Mouse (Mus musculus) hindbrain, embryonic 10.5 days (tissue): ENCODE measurements at regions not wholly inside any gene's neighbourhood (a gene's known extent, or its start where the extent isn't known, plus 50 kb on each side); places are given as distances from the start of the nearest gene placed in this dataset.
"Not testable (repeated sequence)": the region's sequence is repeated elsewhere in the genome, so short reads cannot be mapped to it uniquely, and the experiment has no call there.

Experiments used
- DNase-seq: peaks from one replicate; pipeline ENCODE4 v3.0.0-alpha.2; 2017; ENCODE audit warnings: low spot score
- H3K27ac ChIP-seq: fragments of 300-500 bp; sonication (generic); 2 replicates; pipeline ENCODE4 v1.5.1; 2016; ENCODE audit warnings: mild to moderate bottlenecking, moderate library complexity
- H3K27me3 ChIP-seq: fragments of 300-500 bp; sonication (generic); 2 replicates; pipeline ENCODE4 v1.6.1; 2016; ENCODE audit warnings: mild to moderate bottlenecking; ENCODE audit not compliant: poor library complexity, insufficient read depth, severe bottlenecking
- H3K36me3 ChIP-seq: fragments of 300-500 bp; sonication (generic); 2 replicates; pipeline ENCODE4 v1.6.1; 2016; ENCODE audit warnings: mild to moderate bottlenecking, moderate library complexity
- H3K4me1 ChIP-seq: fragments of 300-500 bp; sonication (generic); replicated peaks from 2 replicates; pipeline ENCODE4 v1.6.1; 2016; ENCODE audit warnings: mild to moderate bottlenecking
- H3K4me3 ChIP-seq: fragments of 300-500 bp; sonication (generic); 2 replicates; pipeline ENCODE4 v1.5.1; 2016; ENCODE audit warnings: mild to moderate bottlenecking, moderate library complexity
- H3K9me3 ChIP-seq: fragments of 300-500 bp; sonication (generic); 2 replicates; pipeline ENCODE4 v1.6.1; 2016; ENCODE audit warnings: mild to moderate bottlenecking, moderate library complexity
- WGBS: fragments of 180-500 bp; shearing (Covaris S2); methylation state at CpG from one replicate; pipeline ENCODE4 v1.1.7; 2016; 5-methylcytosine and 5-hydroxymethylcytosine counted together

DNA sequence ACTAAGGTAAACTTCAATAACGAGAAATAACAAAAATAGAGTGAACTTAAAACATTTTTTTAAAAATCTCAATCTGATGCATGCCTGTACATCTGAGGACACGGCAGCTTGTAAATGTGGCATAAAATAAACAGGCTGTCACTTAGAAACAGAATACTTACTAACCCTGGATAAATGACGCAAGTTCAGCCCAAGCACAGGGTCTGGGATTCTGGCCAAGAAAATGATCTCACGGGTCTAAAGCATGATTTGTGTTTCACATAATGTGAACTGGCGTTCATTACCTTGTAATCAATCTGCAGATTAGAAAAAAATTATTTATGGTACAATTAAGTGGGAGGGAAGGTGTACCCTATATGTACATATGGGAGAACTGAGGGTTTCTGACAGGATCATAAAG, 512.1 kb upstream of the Vrk2 start:
- Histone ChIP-seq H3K36me3 (no peaks in the 10 kb centered on the region), H3K4me1 (no peaks in the 10 kb centered on the region), H3K4me3 (no peak overlapping the region), H3K27me3 (no peaks in the 10 kb centered on the region), H3K9me3 (no peaks in the 10 kb centered on the region), H3K27ac (no peak overlapping the region)
- WGBS: 84% methylated on average over 5 of the region's 5 CpGs
- no peak for DNase-seq

- Histone ChIP-seq H3K4me3 (no peak overlapping the region), H3K27ac (no peak overlapping the region)
- DNase-seq: no peak
These were observed 509.1 kb upstream of the Vrk2 start for GRCm38 (mm10) chr11:27102906-27103305.

DNA sequence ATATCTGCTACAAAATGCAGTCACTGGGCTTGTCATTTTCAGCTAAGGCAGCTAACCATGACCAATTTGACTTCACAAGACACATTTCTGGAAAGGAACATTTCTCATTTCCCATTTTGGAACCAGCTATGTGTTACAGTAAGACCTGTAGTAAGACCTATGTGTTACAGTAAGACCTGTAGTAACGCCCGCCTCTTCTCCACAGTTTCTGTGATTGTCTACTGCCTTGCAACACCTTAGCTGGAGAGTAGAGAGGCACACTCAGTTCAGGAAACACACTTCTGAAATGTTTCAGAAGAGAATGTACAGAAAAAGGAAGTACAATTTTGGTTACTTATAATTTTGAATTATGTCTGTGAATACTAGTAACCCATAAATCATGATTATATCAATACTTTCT, 508.2 kb upstream of the Vrk2 start:
- Histone ChIP-seq H3K4me1 (no peaks in the 10 kb centered on the region), H3K27ac (no peak overlapping the region), H3K4me3 (no peak overlapping the region), H3K36me3 (no peaks in the 10 kb centered on the region), H3K9me3 (no peaks in the 10 kb centered on the region), H3K27me3 (no peaks in the 10 kb centered on the region)
- no peak for DNase-seq
- 96% methylated on average over 2 of the region's 2 CpGs for WGBS

More at GRCm38 (mm10) chr11:27102906-27103305, 509.1 kb upstream of the Vrk2 start:
- H3K9me3 ChIP-seq: no peaks in the 10 kb centered on the region
- H3K4me1 ChIP-seq: no peaks in the 10 kb centered on the region
- no peaks in the 10 kb centered on the region for H3K27me3 ChIP-seq
- no peaks in the 10 kb centered on the region for H3K36me3 ChIP-seq

- Histone ChIP-seq H3K27me3 (no peaks in the 10 kb centered on the region), H3K27ac (no peak overlapping the region), H3K9me3 (no peaks in the 10 kb centered on the region), H3K4me3 (no peak overlapping the region), H3K36me3 (no peaks in the 10 kb centered on the region), H3K4me1 (no peaks in the 10 kb centered on the region)
- no peak for DNase-seq
These were observed 502.8 kb upstream of the Vrk2 start for GRCm38 (mm10) chr11:27096615-27097014.

GRCm38 (mm10) chr11:27095460-27095859, 501.7 kb upstream of the Vrk2 start:
- H3K4me3 ChIP-seq, H3K4me1 ChIP-seq, H3K9me3 ChIP-seq, H3K27me3 ChIP-seq, DNase-seq, H3K27ac ChIP-seq, H3K36me3 ChIP-seq: not testable (repeated sequence)

DNA sequence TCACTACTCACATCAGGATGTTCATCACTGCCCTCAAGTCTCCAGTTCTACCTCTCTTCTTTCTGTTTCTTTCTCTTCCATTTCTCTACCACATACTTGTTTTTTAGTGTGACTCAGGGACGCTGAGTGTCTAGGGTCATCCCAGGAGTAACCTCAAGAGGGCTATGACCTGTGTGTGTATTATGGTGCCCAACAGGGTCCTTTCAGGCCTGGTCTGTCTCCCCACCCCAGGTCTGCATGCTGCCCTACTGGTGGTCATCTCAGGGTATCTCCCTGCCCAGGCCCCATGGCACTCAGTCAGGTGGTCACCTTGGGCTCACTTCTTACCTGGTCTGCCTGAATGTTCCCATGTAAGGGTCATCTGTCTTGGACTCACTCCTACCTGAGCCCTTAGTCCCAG, 492.7 kb upstream of the Vrk2 start:
- no peak overlapping the region for H3K27ac ChIP-seq
- H3K36me3 ChIP-seq: no peaks in the 10 kb centered on the region
- 84% methylated on average over 1 of the region's 1 CpGs for WGBS
- no peak overlapping the region for H3K4me3 ChIP-seq
- no peaks in the 10 kb centered on the region for H3K4me1 ChIP-seq
- no peak for DNase-seq
- H3K9me3 ChIP-seq: no peaks in the 10 kb centered on the region
- H3K27me3 ChIP-seq: no peaks in the 10 kb centered on the region

- Histone ChIP-seq H3K36me3 (no peaks in the 10 kb centered on the region), H3K4me3 (no peak overlapping the region), H3K27me3 (no peaks in the 10 kb centered on the region), H3K4me1 (no peaks in the 10 kb centered on the region), H3K9me3 (no peaks in the 10 kb centered on the region), H3K27ac (no peak overlapping the region)
- DNase-seq: no peak
These were observed 487.4 kb upstream of the Vrk2 start for GRCm38 (mm10) chr11:27081188-27081587.

DNA sequence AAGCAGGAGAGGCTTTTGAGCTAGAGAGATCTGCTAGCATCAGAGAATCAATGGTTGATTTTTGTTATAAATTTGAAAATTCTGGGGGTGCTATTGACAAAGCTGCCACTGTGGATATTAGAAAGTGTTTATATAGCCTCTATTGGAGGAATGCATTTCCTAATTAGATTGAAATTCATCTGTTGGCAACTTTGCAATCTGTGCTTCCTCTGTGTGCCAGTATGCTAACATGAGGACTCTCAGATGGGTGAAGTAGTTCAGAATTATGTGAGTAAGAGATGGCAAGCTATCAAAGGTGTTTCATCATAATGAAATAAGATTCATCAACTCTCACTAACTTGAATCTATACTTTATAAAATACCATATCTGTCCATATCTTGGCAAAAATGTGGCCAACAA, 476.6 kb upstream of the Vrk2 start:
- no peaks in the 10 kb centered on the region for H3K36me3 ChIP-seq
- H3K27me3 ChIP-seq: no peaks in the 10 kb centered on the region
- DNase-seq: no peak
- no peaks in the 10 kb centered on the region for H3K9me3 ChIP-seq
- H3K27ac ChIP-seq: no peak overlapping the region
- no peaks in the 10 kb centered on the region for H3K4me1 ChIP-seq
- H3K4me3 ChIP-seq: no peak overlapping the region

DNA sequence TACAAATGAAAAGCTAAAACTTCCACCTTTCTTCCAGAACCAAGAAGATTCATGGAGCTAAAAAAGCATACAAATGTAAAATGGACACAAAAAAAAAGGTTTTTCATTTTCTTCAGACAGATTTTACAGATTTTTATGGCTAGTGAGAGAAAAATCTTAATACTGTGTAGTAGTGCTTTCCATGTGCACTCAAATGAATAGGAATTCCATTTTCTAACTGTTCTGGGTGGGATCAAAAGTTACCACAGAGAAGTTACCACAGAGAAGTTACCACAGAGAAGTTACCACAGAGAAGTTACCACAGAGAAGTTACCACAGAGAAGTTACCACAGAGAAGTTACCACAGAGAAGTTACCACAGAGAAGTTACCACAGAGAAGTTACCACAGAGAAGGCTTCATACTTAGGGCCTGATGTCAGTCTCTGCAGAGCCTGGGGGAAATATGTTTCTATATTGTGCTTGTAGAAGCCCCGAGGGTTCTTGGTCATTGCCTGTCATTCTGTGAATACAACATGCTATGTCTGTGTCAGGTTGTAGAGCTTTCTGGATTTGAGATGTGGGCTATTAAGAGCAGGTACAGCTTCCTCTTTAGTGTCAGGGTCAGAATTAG, 433.5 kb upstream of the Vrk2 start:
- Histone ChIP-seq H3K4me1 (no peaks in the 10 kb centered on the region), H3K36me3 (no peaks in the 10 kb centered on the region), H3K27me3 (no peaks in the 10 kb centered on the region), H3K4me3 (no peak overlapping the region), H3K9me3 (no peaks in the 10 kb centered on the region), H3K27ac (no peak overlapping the region)
- DNase-seq: no peak
- 83% methylated on average over 1 of the region's 1 CpGs for WGBS

DNA sequence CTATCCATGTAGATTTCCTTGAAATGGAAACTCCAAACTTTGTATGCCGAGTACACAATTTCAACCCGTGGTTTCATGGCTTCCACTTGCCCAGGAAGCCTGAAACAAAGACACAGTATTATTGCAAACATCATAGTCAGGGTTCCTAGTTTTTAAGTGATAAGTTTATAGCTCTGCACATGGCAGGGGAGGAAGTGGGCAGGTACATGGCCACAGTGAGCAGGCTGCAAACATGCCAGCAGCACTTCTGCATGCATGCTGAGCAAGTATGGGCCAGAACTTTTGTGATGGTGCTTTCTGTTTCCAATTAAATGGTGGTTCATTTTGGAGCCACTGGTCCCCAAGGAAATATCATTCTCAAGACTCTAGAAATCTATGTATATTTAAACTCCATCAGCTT, 431.7 kb upstream of the Vrk2 start:
- H3K4me3 ChIP-seq: no peak overlapping the region
- no peaks in the 10 kb centered on the region for H3K4me1 ChIP-seq
- no peaks in the 10 kb centered on the region for H3K9me3 ChIP-seq
- no peak overlapping the region for H3K27ac ChIP-seq
- no peaks in the 10 kb centered on the region for H3K36me3 ChIP-seq
- DNase-seq: no peak
- no peaks in the 10 kb centered on the region for H3K27me3 ChIP-seq
- 82% methylated on average over 2 of the region's 2 CpGs for WGBS

DNA sequence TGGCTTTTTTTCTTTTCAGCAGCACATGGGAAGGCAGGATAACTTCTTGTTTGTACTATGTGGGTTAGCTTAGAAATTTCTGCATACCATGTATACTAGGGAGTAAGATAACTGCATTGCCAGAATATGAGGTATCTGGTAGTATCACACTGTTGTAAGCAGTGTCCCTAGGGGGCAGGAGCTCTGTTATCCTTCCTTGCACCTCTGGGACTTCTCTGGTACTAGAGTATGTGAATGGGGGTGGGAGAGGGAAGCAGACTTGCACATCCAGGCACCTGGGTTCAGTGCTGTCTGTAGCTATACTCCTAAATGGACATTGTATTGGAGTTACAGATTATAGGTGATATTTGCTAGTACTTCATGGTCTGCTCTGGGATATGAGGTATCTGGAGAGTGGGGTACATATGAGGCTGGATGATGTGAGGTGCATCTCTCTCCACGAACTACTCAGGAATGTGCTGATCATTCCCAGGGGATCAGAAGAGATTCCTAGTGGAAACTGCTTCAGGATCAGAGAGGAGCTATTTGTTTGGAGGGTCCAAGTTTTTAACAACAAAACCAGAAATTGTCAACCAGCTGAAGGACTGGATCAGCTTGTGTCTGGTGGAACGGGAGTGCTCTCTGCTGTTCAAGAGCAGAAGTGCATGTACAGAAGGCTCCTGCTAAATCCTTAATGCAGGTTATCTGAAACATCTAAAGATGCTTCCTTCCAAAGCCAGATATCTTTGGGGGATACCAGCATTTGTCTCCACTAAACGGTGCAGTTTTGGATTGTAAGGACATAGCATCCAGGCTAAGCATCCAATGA, 402.7 kb upstream of the Vrk2 start:
- H3K36me3 ChIP-seq: no peaks in the 10 kb centered on the region
- no peaks in the 10 kb centered on the region for H3K9me3 ChIP-seq
- H3K27ac ChIP-seq: no peak overlapping the region
- WGBS: 27% methylated on average over 3 of the region's 3 CpGs
- H3K27me3 ChIP-seq: no peaks in the 10 kb centered on the region
- peak; percentile 30 for DNase-seq
- H3K4me3 ChIP-seq: no peak overlapping the region
- H3K4me1 ChIP-seq: no peaks in the 10 kb centered on the region

DNA sequence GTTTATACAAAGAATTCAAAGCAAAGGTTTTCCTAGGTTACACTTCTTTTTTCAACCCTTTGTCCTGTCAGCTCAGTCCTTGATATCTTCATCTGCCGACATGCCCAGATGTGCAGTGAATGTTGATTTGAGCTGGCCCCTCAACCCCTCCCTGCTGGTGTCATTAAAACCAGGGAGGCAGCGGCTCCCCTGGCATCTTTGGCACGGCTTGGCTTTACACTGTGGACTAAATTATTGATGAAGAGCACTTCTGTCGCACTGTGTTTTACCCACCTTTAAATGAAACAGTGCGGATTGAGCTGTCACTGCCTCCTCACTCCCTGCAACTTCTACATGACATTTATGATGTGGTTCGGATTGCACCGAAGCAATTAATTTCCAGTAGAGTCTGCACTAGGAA, 387.4 kb upstream of the Vrk2 start:
- Histone ChIP-seq H3K4me3 (no peak overlapping the region), H3K27me3 (no peaks in the 10 kb centered on the region), H3K4me1 (no peaks in the 10 kb centered on the region), H3K9me3 (no peaks in the 10 kb centered on the region), H3K36me3 (no peaks in the 10 kb centered on the region), H3K27ac (no peak overlapping the region)
- 57% methylated on average over 7 of the region's 7 CpGs for WGBS
- DNase-seq: peak; percentile 9

DNA sequence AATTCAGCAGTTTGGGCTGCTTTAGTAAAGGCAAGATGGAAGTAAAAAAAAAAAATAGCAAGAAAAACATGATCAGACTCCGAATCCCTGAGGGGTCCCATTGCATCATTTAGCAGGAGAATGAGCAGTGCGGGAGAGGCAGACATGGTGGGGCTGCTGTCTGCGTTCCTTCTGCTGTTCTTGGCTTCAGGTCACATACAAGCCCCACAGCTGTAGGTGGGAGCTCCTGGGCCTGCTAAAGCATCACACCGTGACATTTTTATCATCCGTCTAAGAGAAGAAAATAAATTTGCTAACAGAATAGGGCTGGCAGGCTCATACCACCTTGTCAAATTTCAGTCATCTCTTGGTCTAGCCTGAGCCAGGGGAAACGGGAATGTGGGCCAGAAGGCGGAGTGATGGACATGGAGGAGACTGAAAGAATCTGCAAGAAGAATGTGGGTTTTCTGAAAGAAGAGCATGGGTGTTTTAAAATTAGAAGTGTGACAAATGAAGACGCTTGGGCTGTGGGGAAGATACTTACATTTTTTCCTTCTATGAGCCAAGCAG, 378.8 kb upstream of the Vrk2 start:
- WGBS: 81% methylated on average over 8 of the region's 8 CpGs
- no peak for DNase-seq

More for the DNA sequence above, 378.8 kb upstream of the Vrk2 start:
- Histone ChIP-seq H3K9me3 (no peaks in the 10 kb centered on the region), H3K4me1 (no peaks in the 10 kb centered on the region), H3K36me3 (no peaks in the 10 kb centered on the region), H3K4me3 (no peak overlapping the region), H3K27ac (no peak overlapping the region), H3K27me3 (no peaks in the 10 kb centered on the region)
